Comparison of ENCODE assay signal across 9 mouse cellular contexts in genomic region chr14:25498367-25498766, GRCm38 (mm10). TPM values are rescaled to one million over a fixed set of nuclear protein-coding genes. Genes with fewer than 3 reads are reported as not detected.
DNase-seq lines count a peak whose midpoint lies in the region; ATAC-seq and TF ChIP-seq lines count a peak whose summit lies in the region.
"Had no signal": no experiment of that assay in that cellular context is flagged by ENCODE, and none has a peak within 500 bp of the region (broad histone marks: within the 10 kb centered on the region; RNA-seq: fewer than 3 reads in every experiment).

No protein-coding gene starts in this region.

- 20% methylated on average over 7 of the region's 7 CpGs for WGBS in kidney, embryonic 14.5 days
- 8% methylated on average over 7 of the region's 7 CpGs for WGBS in forebrain, embryonic 14.5 days
- WGBS in hindbrain, postnatal 0 days = 14% methylated on average over 7 of the region's 7 CpGs
- 11% methylated on average over 7 of the region's 7 CpGs for WGBS in neural tube, embryonic 12.5 days
- WGBS in thymus, adult 2 months = 95% methylated on average over 7 of the region's 7 CpGs

- no peak for DNase-seq in kidney, adult 11 months
- DNase-seq in forebrain, embryonic 14.5 days (ENCODE audit: low spot score) = peak; percentile 57
- DNase-seq in hindbrain, postnatal 0 days (ENCODE audit: low spot score) = no peak
- no peak for DNase-seq in thymus, adult 2 months
- no peak for DNase-seq in embryo, embryonic 9.5 days (ENCODE audit: extremely low spot score)
- DNase-seq: cerebellum, adult 9-10 months; lung, postnatal 4 days had no signal

- H3K4me2 ChIP-seq in kidney, embryonic 14.5 days (replicated peaks; ENCODE audit: low read depth, low read length) = no peak overlapping the region
- peak overlapping the region; percentile 12; the same call in 1 of the 2 replicates for H3K4me2 ChIP-seq in forebrain, embryonic 14.5 days (ENCODE audit: low read length)
- H3K4me2 ChIP-seq in hindbrain, postnatal 0 days (ENCODE audit: low read depth, low read length) = 0 out of 2 replicates have a peak overlapping the region, but pooled peaks have one; percentile 7
- H3K4me2 ChIP-seq in neural tube, embryonic 12.5 days (replicated peaks) = peak overlapping the region; percentile 6; the same call in 1 of the 2 replicates

- 0 out of 2 replicates have a peak overlapping the region, but pooled peaks have one; percentile 42 for H3K27ac ChIP-seq in kidney, embryonic 14.5 days (ENCODE audit: low read depth, low read length)
- H3K27ac ChIP-seq in forebrain, embryonic 14.5 days (ENCODE audit: low read depth, low read length) = peak overlapping the region; percentile 87
- H3K27ac ChIP-seq in hindbrain, postnatal 0 days = peak overlapping the region; percentile 62
- peak overlapping the region; percentile 83 for H3K27ac ChIP-seq in neural tube, embryonic 12.5 days
- no peak overlapping the region for H3K27ac ChIP-seq in thymus, adult 2 months (ENCODE audit: control insufficient read depth, insufficient read depth, low read length)

- H3K36me3 ChIP-seq in kidney, embryonic 14.5 days (ENCODE audit: control insufficient read depth, insufficient read depth, low read length) = peaks cover 6% of the 10 kb centered on the region
- peaks cover 14% of the 10 kb centered on the region for H3K36me3 ChIP-seq in forebrain, embryonic 14.5 days (ENCODE audit: control insufficient read depth, insufficient read depth, low read length)
- H3K36me3 ChIP-seq in hindbrain, postnatal 0 days (ENCODE audit: insufficient read depth, low read length) = no peaks in the 10 kb centered on the region
- H3K36me3 ChIP-seq in neural tube, embryonic 12.5 days = peaks cover 11% of the 10 kb centered on the region; the same call in 1 of the 2 replicates
- H3K36me3 ChIP-seq in thymus, adult 2 months (ENCODE audit: control insufficient read depth, insufficient read depth, low read length) = no peaks in the 10 kb centered on the region

- no peak for ATAC-seq in kidney, embryonic 14.5 days (ENCODE audit: low FRiP score, low TSS enrichment)
- ATAC-seq in forebrain, embryonic 14.5 days = peak; percentile 10; the same call in 1 of the 2 replicates
- ATAC-seq in hindbrain, postnatal 0 days = no peak
- ATAC-seq in neural tube, embryonic 12.5 days (ENCODE audit: low FRiP score, low read depth) = peak; percentile 48

- H3K27me3 ChIP-seq in kidney, embryonic 14.5 days (ENCODE audit: control insufficient read depth, insufficient read depth, low read length) = no peaks in the 10 kb centered on the region
- H3K27me3 ChIP-seq in forebrain, embryonic 14.5 days (replicated peaks; ENCODE audit: control insufficient read depth, insufficient read depth, low read length) = no peaks in the 10 kb centered on the region
- no peaks in the 10 kb centered on the region for H3K27me3 ChIP-seq in hindbrain, postnatal 0 days (ENCODE audit: insufficient read depth, low read length)
- no peaks in the 10 kb centered on the region for H3K27me3 ChIP-seq in neural tube, embryonic 12.5 days (replicated peaks)
- H3K27me3 ChIP-seq in thymus, adult 2 months (ENCODE audit: control insufficient read depth, insufficient read depth, low read length) = no peaks in the 10 kb centered on the region

- H3K9ac ChIP-seq in kidney, embryonic 14.5 days (ENCODE audit: low read depth, low read length) = no peak overlapping the region
- peak overlapping the region; percentile 9; the same call in 1 of the 2 replicates for H3K9ac ChIP-seq in forebrain, embryonic 14.5 days (ENCODE audit: low read length)
- H3K9ac ChIP-seq in hindbrain, postnatal 0 days (replicated peaks; ENCODE audit: low read length) = no peak overlapping the region
- H3K9ac ChIP-seq in neural tube, embryonic 12.5 days = no peak overlapping the region

- H3K4me3 ChIP-seq in kidney, embryonic 14.5 days (ENCODE audit: low read length) = no peak overlapping the region
- no peak overlapping the region for H3K4me3 ChIP-seq in forebrain, embryonic 14.5 days (ENCODE audit: low read depth, low read length)
- H3K4me3 ChIP-seq in hindbrain, postnatal 0 days (ENCODE audit: low read length) = no peak overlapping the region
- no peak overlapping the region for H3K4me3 ChIP-seq in neural tube, embryonic 12.5 days
- H3K4me3 ChIP-seq in thymus, adult 2 months (ENCODE audit: control insufficient read depth, insufficient read depth, low read length) = no peak overlapping the region

- no peak for TF ChIP-seq POLR2A in thymus, adult 2 months (IDR thresholded peaks at IDR 0.05; ENCODE audit: control insufficient read depth, extremely low read depth, insufficient read depth, low read length, poor library complexity)

- no peak for TF ChIP-seq CTCF in hindbrain, postnatal 0 days (IDR thresholded peaks at IDR 0.05; ENCODE audit: low read depth)
- no peak for TF ChIP-seq CTCF in thymus, adult 2 months (IDR thresholded peaks at IDR 0.05; ENCODE audit: borderline replicate concordance, control insufficient read depth, extremely low read depth, insufficient read depth, low read length, poor library complexity)

- H3K9me3 ChIP-seq in kidney, embryonic 14.5 days (ENCODE audit: control insufficient read depth, low read length) = no peaks in the 10 kb centered on the region
- H3K9me3 ChIP-seq in forebrain, embryonic 14.5 days (replicated peaks; ENCODE audit: control insufficient read depth, low read length) = no peaks in the 10 kb centered on the region
- no peaks in the 10 kb centered on the region for H3K9me3 ChIP-seq in hindbrain, postnatal 0 days (ENCODE audit: low read length)
- H3K9me3 ChIP-seq in neural tube, embryonic 12.5 days = no peaks in the 10 kb centered on the region

- H3K4me1 ChIP-seq in kidney, embryonic 14.5 days (ENCODE audit: control insufficient read depth, insufficient read depth, low read length) = peaks cover 71% of the 10 kb centered on the region
- peaks cover 55% of the 10 kb centered on the region for H3K4me1 ChIP-seq in forebrain, embryonic 14.5 days (ENCODE audit: control insufficient read depth, insufficient read depth, low read length)
- peaks cover 79% of the 10 kb centered on the region for H3K4me1 ChIP-seq in hindbrain, postnatal 0 days (ENCODE audit: insufficient read depth, low read length)
- H3K4me1 ChIP-seq in neural tube, embryonic 12.5 days = peaks cover 85% of the 10 kb centered on the region
- peaks cover 36% of the 10 kb centered on the region for H3K4me1 ChIP-seq in thymus, adult 2 months (replicated peaks; ENCODE audit: control insufficient read depth, insufficient read depth, low read length)

RNA-seq across cellular contexts. Expression of gene Zmiz1, which starts 39.4 kb away (rescaled TPM):
- 43.3 and 57.3 TPM in 2 replicates for polyA plus RNA-seq in kidney, embryonic 14.5 days (2014; fragmentation: Nextera tagmentation; extraction: Ambion mirVana)
- polyA plus RNA-seq in forebrain, embryonic 14.5 days (2014; fragmentation: Nextera tagmentation; extraction: Ambion mirVana) = 37.0 and 43.8 TPM in 2 replicates
- total RNA-seq in hindbrain, postnatal 0 days (2014; rRNA removed) = 129 and 135 TPM in 2 replicates
- 41.9 and 50.6 TPM in 2 replicates for polyA plus RNA-seq in hindbrain, postnatal 0 days (2015; fragmentation: Nextera tagmentation; extraction: Ambion mirVana)
- polyA plus RNA-seq in neural tube, embryonic 12.5 days (2016; fragmentation: Nextera tagmentation; extraction: Ambion mirVana) = 62.2 and 63.4 TPM in 2 replicates
- polyA plus RNA-seq in thymus, adult 2 months (2012; rRNA removed) = 58.9 and 93.6 TPM in 2 replicates

Comparison
In these comparisons a context has a peak if more than half of its experiments do, and no peak if none do; other contexts are left out.
1. ATAC-seq: peak in forebrain, embryonic 14.5 days (single experiment) and neural tube, embryonic 12.5 days (single experiment); none in kidney, embryonic 14.5 days (single experiment) and hindbrain, postnatal 0 days (single experiment).